Mouse (Mus musculus): ENCODE results near the gene Ptges3l.
"Not testable (repeated sequence)": the region's sequence is repeated elsewhere in the genome, so short reads cannot be mapped to it uniquely, and the experiment has no call there.

The Ptges3l gene

GRCm38 (mm10) chr11:101457631-101458030, 32.5 kb upstream of the Ptges3l start:
- no peak for DNase-seq (ENCODE audit: low spot score)

GRCm38 (mm10) chr11:101455627-101456026, 30.5 kb upstream of the Ptges3l start:
- DNase-seq (ENCODE audit: low spot score) = no peak

- no peak for DNase-seq (ENCODE audit: low spot score)
Measured at GRCm38 (mm10) chr11:101454702-101455101, 29.6 kb upstream of the Ptges3l start.

GRCm38 (mm10) chr11:101452093-101452774, 27.1 kb upstream of the Ptges3l start:
- DNase-seq (ENCODE audit: low spot score) = no peak

- DNase-seq (ENCODE audit: low spot score) = no peak
Measured at GRCm38 (mm10) chr11:101451536-101451935, 26.4 kb upstream of the Ptges3l start.

GRCm38 (mm10) chr11:101450394-101450793, 25.3 kb upstream of the Ptges3l start:
- DNase-seq (ENCODE audit: low spot score) = no peak

GRCm38 (mm10) chr11:101449596-101449995, 24.5 kb upstream of the Ptges3l start:
- DNase-seq (ENCODE audit: low spot score) = not testable (repeated sequence)

- DNase-seq (ENCODE audit: low spot score) = no peak
Measured at GRCm38 (mm10) chr11:101448899-101449298, 23.8 kb upstream of the Ptges3l start.

- peak; percentile 92 for DNase-seq (ENCODE audit: low spot score)
Measured at GRCm38 (mm10) chr11:101448274-101448746, 23.2 kb upstream of the Ptges3l start, which contains the start of gene Ifi35. TSS of gene Ifi35 (plus strand) at chr11:101448407.

GRCm38 (mm10) chr11:101447786-101448185, 22.7 kb upstream of the Ptges3l start:
- DNase-seq (ENCODE audit: low spot score) = no peak

- DNase-seq (ENCODE audit: low spot score) = not testable (repeated sequence)
Measured at GRCm38 (mm10) chr11:101446860-101447259, 21.7 kb upstream of the Ptges3l start.

- no peak for DNase-seq (ENCODE audit: low spot score)
Measured at GRCm38 (mm10) chr11:101446319-101446718, 21.2 kb upstream of the Ptges3l start.

- DNase-seq (ENCODE audit: low spot score) = no peak
Measured at GRCm38 (mm10) chr11:101442760-101443159, 17.6 kb upstream of the Ptges3l start.

- peak; percentile 99 for DNase-seq (ENCODE audit: low spot score)
Measured at GRCm38 (mm10) chr11:101442127-101442693, 17.1 kb upstream of the Ptges3l start, which contains the start of gene Rpl27. TSS of gene Rpl27 (plus strand) at chr11:101442298.

GRCm38 (mm10) chr11:101441450-101442126, 16.5 kb upstream of the Ptges3l start:
- DNase-seq (ENCODE audit: low spot score) = not testable (repeated sequence)

- not testable (repeated sequence) for DNase-seq (ENCODE audit: low spot score)
Measured at GRCm38 (mm10) chr11:101438006-101438405, 12.9 kb upstream of the Ptges3l start.

GRCm38 (mm10) chr11:101436916-101437315, 11.8 kb upstream of the Ptges3l start:
- DNase-seq (ENCODE audit: low spot score) = no peak

- DNase-seq (ENCODE audit: low spot score) = no peak
Measured at GRCm38 (mm10) chr11:101435831-101436230, 10.7 kb upstream of the Ptges3l start.

- DNase-seq (ENCODE audit: low spot score) = no peak
Measured at GRCm38 (mm10) chr11:101433396-101433795, 8.3 kb upstream of the Ptges3l start.

- no peak for DNase-seq (ENCODE audit: low spot score)
Measured at GRCm38 (mm10) chr11:101431327-101431726, 6.2 kb upstream of the Ptges3l start.

GRCm38 (mm10) chr11:101426165-101426564, 1.0 kb upstream of the Ptges3l start:
- no peak for DNase-seq (ENCODE audit: low spot score)

- no peak for DNase-seq (ENCODE audit: low spot score)
Measured at GRCm38 (mm10) chr11:101424105-101424851, 855 bp downstream of the Ptges3l start, which contains the start of gene Gm27029. TSS of gene Gm27029 (minus strand) at chr11:101424796.
